Mouse (Mus musculus): ENCODE results near the gene Adgrd1.

The Adgrd1 gene

DNA sequence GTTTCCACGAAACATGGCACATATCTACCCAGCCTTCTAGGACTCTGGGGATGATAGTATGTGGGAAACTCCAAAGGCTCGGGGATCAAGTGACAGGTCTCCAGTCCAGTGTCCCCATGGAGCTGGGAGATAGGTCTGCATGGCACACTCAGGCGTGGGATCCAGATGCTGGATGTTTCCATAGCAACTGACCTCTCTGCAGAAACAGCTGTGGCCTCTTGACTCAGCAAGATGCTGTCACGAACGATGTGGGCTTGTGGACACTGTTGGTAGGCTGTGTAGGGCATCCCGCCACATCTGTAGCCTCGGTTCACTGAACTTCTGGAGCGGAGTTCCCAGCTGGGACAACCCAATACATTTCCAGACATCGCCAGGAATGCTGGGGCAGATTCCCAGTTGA, 51.9 kb downstream of the Adgrd1 start:
- in situ Hi-C loops (cut with MboI; ENCODE audit: low sequenced_read_pairs) = no loop called here

DNA sequence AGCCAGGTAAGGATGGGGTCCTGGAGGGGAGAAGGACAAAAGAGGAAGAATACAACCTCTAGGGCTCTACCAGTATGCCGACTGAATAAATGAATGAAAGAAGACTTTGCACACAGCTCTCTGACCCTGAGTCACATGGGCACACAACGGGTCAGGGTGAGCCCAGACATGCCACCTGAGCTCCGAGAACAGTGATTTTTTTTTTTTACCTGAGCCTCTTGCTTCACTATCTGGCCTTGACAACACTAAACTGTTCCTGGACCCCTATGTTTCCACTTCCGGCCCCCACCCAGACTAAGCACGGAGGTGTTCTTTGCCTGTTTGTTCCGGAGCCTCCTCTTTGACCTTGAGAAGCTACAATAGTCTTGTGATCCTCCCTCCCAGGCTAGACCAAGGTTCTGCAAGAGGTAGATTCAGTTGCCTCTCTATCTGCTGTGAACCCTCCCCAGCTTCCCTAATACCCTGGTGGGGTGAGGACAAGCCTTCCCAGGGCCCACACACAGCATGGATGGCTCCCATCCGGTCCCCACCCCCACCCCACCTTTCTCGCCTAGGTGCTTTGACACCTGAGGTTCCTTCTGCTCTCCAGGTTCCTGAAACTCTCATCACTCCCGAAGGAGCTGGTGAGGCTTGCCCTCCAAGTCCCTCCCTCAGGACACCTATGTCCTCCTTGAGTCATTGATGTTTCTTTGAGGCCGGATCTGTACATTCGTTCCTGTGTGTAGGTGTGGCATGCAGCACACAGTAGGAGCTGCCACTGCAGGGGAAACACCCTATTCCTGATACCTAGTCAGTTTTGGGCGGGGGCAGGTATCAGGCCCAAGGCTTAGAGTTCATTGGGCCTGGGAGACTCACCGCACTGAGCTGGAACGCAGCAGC, 58.7 kb downstream of the Adgrd1 start:
- in situ Hi-C loops (cut with MboI; ENCODE audit: low sequenced_read_pairs) = no loop called here

DNA sequence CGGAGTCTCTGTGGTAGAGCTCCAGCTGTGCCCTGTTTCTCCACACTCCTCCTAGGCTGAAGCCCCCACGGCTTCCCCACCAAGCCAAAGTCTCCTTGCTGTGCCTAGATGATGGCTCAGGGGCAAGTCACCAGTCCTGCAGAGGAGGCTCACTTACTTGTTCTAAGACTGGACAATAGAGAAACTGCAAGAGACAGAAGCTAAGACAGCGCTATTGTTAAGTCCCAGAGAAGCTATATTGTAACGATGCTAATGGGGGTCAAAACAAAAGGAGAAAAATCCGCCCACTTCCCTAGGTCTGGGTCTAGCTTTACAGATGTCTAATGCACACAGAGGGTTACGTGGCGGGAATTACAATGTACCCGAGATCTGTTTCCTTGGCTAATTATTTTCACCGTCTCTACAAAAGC, 59.4 kb downstream of the Adgrd1 start:
- in situ Hi-C loops (cut with MboI; ENCODE audit: low sequenced_read_pairs) = no loop called here

DNA sequence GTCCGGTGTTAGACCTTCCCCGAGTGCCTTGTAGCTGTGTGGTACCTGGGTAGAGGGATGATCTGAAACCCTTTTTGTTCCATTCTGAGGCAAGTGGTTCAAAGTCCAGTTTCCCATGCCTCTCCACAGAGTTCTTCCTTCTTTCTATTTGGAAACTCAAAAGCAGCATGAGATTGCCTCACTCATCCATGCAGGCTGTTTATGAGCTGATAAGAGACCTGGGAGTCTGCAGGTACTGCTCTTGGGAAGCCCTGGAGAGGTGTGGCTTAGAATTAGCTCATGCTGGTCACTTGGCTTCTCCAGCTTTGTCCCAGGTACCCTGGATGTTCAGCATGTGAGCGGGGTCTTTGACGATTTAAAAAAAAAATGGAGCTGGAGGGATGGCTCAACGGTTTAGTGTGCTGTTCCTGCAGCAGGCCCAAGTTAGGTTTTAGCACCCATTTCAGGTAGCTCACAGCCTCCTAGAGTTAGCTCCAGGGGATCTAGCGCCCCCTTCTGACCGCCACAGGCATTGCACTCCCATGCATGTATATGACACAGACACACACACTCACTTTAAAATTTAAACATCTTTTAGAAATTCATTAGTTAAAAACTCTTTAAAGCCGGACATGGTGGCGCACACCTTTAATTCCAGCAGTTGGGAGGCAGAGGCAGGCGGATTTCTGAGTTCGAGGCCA, 65.0 kb downstream of the Adgrd1 start:
- in situ Hi-C loops (cut with MboI; ENCODE audit: low sequenced_read_pairs) = no loop called here

DNA sequence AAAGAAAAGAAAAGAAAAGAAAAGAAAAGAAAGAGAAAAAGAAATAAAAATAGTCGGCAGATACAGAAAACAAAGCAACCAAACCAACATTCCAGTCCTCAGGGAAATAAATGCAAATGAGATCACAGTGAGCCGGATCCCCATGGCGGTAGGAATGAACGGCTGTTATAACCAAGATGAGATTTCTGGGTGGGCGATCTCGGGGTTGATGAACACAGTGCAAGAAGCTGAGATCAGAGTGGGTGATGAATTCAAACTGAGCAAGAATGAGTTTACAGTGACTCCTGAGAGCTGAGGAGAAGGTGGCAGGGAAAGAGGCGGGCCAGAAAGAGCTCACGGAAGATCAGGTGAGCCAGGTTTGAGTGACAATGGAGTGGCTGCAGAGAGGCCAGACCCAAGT, 66.9 kb downstream of the Adgrd1 start:
- in situ Hi-C loops (cut with MboI; ENCODE audit: low sequenced_read_pairs) = no loop called here

DNA sequence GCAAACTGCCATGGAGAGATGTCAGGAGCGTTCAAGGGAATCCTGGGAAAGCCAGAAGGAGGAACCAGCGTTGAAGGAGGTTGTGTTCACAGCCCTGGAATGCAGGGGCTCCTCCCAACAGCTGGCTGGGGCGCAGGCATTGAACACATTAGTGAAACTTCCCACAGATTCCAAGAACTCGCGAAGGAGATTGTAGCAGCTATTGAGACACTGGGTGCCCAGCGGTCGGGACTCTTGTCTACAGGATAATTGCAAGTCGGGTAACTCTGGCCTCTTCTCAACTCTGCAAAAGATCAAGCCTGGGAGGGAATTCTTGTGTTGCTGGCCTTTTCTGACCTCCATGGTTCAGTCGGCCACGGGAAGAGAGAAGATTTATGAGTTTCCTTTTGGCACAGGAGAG, 67.5 kb downstream of the Adgrd1 start:
- in situ Hi-C loops (cut with MboI; ENCODE audit: low sequenced_read_pairs) = no loop called here

DNA sequence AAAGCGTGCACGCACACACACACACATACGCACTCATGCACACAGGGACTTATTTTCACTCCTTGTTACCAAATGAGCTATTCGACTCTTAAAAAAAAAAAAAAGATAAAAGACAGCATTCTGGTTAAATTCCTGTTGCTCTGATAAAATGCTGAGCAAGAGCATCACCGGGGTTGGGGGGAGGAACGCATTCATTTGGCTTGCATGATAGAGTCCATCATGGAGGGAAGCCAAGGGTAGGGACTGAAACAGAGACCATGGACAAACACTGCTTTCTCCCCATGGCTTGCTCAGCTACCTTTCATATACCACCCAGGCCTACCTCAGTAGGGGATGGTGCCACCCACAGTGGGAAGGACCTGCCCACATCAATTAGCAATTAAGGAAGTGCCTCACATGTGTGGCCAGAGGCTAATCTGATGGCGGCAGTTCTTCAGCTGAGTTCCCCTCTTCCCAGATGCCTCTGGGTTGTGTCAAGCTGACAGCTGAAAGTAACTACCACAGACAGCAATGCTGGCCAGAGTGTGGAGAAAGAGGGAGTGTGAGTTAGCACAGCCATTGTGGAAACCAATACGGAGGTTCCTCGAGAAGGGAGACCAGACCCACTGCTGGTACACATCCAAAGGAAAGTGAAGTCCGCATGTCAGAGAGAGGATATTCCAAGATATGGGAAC, 68.5 kb downstream of the Adgrd1 start:
- in situ Hi-C loops (cut with MboI; ENCODE audit: low sequenced_read_pairs) = no loop called here

DNA sequence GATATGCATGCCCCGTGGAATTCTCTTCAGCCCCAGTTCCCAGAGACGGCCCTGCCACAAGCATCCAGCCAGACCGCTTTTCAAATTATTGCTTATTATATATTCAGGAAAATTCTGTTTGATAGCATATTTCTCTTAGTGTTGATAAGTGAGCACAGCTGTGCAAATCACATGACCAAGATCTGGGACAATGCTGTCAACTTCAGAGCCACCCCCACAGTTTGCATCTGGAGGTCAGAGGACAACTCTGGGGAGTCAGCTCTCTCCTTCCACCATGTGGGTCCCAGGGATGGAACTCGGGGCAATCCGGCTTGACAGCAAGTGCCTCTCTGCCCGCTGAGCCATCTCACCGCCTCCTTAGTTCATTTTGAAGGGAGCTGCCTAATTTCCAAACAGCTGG, 69.0 kb downstream of the Adgrd1 start:
- in situ Hi-C loops (cut with MboI; ENCODE audit: low sequenced_read_pairs) = no loop called here

DNA sequence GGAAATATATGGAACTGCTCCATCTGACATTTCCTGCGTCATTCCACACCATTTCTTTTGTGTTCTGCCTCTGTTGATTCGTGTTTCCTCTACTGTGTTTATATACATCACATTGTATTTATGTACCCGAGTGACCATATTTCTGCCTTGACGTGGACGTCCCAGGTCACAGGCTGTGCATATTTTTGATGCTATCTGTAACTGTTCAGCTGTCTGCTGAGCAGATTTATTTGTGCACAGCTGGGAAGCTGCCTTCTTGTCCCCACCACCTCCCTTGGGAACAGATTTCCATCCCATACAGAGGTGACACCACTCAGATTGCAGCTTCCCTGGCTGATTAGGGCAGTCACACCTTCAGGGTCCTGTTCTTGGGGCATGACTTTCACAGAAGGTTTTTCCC, 72.5 kb downstream of the Adgrd1 start:
- in situ Hi-C loops (cut with MboI; ENCODE audit: low sequenced_read_pairs) = no loop called here

DNA sequence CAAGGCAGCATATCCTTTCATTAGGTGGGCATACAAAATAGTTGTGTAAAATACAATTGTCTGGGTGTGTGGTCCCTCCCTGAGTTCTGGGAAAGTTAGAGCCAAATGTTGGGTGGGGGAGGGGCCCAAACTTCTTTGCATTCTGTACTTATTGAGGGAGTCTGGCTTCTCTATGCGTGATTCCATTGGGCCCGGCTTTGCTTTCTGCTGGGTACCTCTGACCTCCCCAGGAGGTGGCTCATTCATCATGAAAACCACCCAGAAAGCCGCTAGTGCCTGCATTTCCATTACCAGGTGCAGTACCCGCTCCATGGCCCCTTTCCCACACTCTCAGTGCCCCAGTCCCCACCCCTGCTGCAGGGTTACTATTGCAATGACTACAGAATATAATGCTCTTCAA, 73.0 kb downstream of the Adgrd1 start:
- in situ Hi-C loops (cut with MboI; ENCODE audit: low sequenced_read_pairs) = no loop called here

DNA sequence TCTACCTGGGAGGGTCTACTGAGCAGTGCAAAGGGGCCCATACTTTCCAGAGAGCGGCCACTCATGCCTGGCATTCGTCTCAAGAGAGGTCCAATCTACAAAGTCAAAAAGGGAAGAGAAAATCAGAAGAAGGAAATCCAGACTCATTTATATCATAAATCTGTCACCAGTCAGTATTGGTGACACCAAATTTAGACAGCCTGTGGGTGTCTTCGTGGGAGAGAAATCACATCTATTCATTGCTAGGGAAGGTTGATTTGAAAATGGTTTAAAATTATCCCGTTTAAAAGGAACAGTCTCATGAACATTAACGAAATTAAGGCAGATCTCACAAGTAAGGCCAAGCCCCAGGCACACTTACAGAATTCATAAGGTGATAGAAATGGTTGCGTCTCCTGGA, 76.0 kb downstream of the Adgrd1 start:
- in situ Hi-C loops (cut with MboI; ENCODE audit: low sequenced_read_pairs) = no loop called here

DNA sequence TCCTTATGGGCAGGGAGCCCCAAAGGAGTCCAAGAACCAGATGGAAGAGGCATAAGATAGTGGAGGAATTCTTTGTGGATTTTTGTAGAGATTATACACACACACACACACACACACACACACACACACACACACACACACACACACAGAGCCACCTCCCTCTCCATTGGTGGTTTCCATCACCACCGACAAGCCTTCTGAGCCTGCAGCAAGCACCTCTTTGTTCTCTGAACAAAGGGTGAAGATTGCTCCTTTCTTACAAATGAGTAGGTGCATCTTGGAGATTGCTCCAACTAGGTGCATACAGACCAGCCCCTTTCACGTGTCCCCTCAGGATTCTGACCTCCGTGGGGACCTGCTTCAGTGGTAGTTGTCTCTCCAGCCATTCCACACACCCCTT, 79.4 kb downstream of the Adgrd1 start:
- in situ Hi-C loops (cut with MboI; ENCODE audit: low sequenced_read_pairs) = no loop called here

DNA sequence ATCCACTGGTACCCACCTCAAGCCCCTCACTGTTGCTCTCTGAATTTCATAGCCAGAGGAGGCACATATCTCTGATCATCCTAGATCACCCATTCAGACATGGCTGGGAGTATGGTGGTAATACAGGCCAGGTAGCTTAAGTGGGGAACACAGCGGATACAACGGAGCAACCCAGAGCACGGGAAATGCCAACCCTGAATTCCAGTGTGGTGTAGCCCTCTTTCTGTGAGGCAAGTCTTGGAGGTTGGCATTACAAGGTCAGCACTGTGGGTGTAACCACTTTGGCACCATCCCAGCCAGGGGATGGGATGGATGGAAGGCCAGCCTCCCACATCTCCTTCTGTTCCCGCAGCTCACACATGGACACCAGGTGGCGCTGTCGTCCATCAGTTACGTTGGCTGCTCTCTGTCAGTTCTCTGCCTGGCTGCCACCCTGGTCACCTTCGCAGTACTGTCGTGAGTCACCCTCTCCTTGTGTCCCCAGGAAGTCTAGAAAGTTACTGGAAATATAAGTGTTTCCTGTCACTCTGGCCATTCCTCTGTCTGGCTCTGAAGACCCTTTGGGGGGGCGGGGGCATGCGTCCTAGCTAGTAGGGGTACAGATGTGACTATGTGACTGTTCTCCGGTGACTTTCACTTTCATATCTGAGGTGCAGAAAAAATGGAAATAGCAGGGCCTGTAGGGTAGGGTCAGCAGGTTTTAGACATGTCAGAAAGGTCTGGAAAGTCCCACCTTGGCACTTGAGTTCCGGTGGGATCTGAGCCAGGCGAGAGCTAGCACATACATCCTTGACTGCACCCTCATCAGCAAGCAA, 81.4 kb downstream of the Adgrd1 start:
- in situ Hi-C loops (cut with MboI; ENCODE audit: low sequenced_read_pairs) = no loop called here

DNA sequence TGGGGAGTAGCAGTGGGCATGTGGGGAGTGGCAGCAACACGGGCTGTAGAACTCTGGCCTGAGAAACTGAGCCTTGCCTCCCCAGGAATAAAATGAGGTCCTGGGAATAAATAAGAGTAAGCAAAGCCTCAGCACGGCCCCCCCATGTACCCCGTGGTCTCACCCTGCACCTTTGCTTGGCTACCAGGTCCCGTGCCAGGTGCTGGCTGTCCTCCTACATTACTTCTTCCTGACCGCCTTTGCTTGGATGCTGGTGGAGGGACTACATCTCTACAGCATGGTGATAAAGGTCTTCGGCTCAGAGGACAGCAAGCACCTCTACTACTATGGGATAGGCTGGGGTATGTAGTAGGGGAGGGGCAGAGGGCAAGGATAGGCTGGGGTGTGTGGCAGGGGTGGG, 82.8 kb downstream of the Adgrd1 start:
- in situ Hi-C loops (cut with MboI; ENCODE audit: low sequenced_read_pairs) = no loop called here

DNA sequence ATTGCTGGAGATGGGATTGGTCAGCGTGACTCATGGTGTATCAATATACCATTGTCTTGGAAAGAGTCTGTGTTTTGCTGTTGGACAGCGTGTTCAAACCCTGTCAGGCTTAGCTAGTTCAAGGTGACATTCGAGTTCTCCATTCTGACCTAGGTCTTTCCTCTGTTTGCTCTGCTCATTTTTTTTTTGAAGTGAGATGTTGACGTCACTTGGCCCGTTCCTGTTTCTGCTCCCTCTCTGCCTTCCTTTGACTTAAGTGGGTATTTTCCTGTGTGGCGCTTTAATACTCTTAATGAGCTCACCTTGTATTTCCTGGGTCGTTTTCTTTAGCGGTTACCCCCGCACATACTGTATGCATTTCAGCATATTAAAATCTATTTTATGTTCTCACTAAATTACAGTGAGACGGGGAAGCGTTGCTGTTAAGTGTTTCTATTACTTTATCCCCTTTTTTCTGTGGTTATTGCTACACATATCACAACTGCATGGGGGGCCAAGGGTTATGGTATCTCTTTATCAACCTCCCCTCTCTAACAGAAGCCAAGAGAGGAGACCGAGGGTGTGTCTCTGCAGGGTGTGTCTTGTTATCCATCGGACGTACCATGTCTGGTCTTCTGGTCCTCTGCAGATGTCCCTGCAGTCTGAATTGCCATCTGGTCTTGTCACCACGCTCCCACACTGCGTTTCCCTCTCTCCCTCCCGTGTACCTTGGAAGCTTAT, 83.6 kb downstream of the Adgrd1 start:
- in situ Hi-C loops (cut with MboI; ENCODE audit: low sequenced_read_pairs) = no loop called here

DNA sequence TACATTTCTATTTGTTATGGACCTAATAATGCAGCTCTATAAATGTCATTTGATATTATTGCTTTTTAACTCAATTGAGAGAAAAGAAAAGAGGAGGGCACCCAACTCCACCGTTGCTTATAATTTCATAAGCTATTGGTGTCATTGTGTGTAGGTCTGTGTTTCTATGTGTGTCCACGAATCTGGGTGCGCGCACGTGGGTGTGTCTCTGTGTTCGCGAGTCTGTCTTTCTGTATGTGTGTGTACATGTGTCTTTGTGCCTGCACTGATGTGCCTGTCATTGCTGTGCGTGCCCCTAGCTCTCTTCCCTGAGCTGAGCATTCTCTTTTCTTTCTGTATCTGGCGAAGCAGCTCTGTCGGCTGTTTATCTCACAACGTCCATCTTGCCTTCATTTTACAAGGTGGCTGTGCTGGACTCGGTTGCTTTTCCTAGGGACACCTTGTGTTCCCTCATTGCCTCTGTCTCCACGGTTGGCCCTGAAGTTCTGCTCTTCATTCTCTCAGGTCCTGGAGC, 84.2 kb downstream of the Adgrd1 start:
- in situ Hi-C loops (cut with MboI; ENCODE audit: low sequenced_read_pairs) = no loop called here

DNA sequence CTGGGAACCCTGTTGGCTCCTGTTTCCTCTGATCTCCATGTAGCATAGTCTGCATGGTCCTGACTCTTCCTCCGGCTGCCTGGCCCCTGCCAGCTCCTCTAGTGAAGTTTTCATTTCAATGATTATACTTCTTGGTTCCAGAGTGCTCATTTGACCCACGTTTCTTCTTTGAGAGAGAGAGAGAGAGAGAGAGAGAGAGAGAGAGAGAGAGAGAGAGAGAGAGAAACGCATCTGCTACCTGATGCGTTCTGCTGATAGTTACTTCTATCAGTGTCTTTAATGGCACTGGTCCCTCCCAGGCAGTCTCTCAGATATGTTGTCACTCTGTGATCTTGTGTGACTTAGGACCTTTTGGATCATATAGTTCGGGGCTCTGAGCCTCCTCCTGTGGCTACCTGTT, 84.9 kb downstream of the Adgrd1 start:
- in situ Hi-C loops (cut with MboI; ENCODE audit: low sequenced_read_pairs) = no loop called here

DNA sequence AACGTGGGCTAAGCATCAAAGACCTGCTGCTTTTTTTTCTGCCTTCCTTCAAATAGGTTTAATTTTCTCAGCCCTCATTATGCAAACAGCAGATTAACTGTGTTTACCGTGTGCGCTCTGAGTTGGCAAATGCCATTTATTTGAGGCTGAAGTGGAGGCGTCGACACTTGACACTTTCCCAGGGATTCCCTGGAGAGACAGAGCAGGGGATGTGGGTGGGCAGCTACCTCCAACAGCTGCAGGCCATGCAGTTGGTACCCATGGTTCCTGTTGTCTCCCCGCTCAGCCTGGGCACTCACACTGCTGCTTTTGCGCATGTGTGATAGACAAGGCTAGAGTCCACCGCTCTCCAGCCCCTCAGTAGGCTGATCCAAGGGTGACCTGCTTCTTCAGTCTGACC, 86.0 kb downstream of the Adgrd1 start:
- in situ Hi-C loops (cut with MboI; ENCODE audit: low sequenced_read_pairs) = no loop called here

DNA sequence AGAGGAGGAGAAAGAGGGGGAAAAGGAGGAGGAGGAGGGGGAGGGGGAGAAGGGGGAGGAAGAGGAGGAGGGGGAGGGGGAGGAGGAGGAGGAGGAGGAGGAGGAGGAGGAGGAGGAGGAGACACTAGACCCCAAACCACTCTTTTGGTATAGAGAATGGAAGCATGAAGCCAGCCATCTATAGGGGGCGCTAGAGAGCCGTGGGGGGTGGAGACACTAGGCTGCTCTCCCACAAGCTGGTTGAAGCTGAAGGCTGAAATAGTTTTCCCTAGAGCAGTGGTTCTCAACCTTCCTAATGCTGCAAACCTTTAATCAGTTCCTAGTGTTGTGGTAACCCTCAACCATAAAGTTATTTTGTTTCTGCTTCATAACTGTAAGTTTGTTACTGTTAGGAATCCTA, 89.7 kb downstream of the Adgrd1 start:
- in situ Hi-C loops (cut with MboI; ENCODE audit: low sequenced_read_pairs) = no loop called here

DNA sequence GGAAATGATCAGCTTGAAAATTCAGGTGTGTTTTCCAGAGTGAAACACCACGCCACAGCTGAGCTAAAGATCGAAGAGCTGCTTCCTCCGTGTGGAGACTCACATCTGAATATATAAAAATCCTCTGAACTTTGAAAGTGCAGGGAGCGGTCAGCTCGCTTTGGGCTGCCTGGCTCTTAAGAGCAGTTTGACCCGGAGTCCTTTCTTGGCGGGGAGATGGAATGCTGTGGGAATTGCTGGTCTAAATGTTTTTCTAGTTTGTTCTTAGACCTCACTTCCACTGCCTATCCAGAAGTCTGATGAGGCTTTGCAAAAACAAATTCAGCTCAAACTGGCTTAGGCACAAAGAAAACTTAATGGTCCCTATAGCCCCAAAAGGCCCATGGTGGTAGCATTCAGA, 90.4 kb downstream of the Adgrd1 start:
- in situ Hi-C loops (cut with MboI; ENCODE audit: low sequenced_read_pairs) = no loop called here
